Mouse (Mus musculus): ENCODE results near the gene BC034090.

DNA sequence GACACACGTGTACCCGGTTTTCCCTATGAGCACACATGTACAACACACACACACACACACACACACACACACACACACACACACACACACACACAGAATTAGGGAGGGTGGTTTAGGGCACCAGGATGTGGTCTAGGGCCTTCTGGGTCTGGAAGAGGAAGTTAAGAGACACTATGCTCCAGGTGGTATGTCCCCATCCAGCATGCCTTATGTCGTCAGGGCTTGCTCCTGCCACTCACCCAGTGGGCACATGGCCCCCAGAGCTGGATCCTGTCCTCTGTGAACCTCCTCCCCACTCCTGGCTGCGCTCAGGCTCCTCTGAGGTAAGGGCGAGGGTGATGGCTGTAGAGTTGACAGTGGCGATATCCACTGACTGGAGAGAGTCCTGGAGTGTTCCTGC lies 21.2 kb downstream of the BC034090 start:
- TF ChIP-seq CTCF (IDR thresholded peaks at IDR 0.05; ENCODE audit: low read depth, low read length) (no peak), POLR2A (IDR thresholded peaks at IDR 0.05; ENCODE audit: borderline replicate concordance, low read depth, low read length) (no peak)

All from bone marrow macrophage, adult 2 months (primary cell).